Mouse (Mus musculus) heart, embryonic 15.5 days (tissue): ENCODE measurements around the gene Olfr974. TPM values are rescaled to one million over a fixed set of nuclear protein-coding genes. Genes with fewer than 3 reads are reported as not detected.
"Not testable (repeated sequence)": the region's sequence is repeated elsewhere in the genome, so short reads cannot be mapped to it uniquely, and the experiment has no call there.

Source experiments
- ATAC-seq: fragments of 200-750 bp; cut with Nextera tagmentation; replicated peaks from 2 replicates; pipeline ENCODE4 v1.8.0; 2017; ENCODE audit warnings: low read depth, moderate TSS enrichment; ENCODE audit not compliant: insufficient number of reproducible peaks, insufficient read depth, low FRiP score
- H3K27ac ChIP-seq: fragments of 300-500 bp; sonication (generic); 2 replicates; pipeline ENCODE4 v1.5.1; 2015; ENCODE audit warnings: mild to moderate bottlenecking, inconsistent platforms
- H3K27me3 ChIP-seq: fragments of 300-500 bp; sonication (generic); 2 replicates; pipeline ENCODE4 v1.6.1; 2015; ENCODE audit warnings: inconsistent platforms
- H3K36me3 ChIP-seq: fragments of 300-500 bp; sonication (generic); 2 replicates; pipeline ENCODE4 v1.6.1; 2015; ENCODE audit warnings: mild to moderate bottlenecking, inconsistent platforms
- H3K4me1 ChIP-seq: fragments of 300-500 bp; sonication (generic); replicated peaks from 2 replicates; pipeline ENCODE4 v1.6.1; 2015; ENCODE audit warnings: inconsistent platforms
- H3K4me2 ChIP-seq: fragments of 300-500 bp; sonication (generic); 2 replicates; pipeline ENCODE4 v1.6.1; 2015; ENCODE audit warnings: inconsistent platforms, mild to moderate bottlenecking, moderate library complexity
- H3K4me3 ChIP-seq: fragments of 300-500 bp; sonication (generic); 2 replicates; pipeline ENCODE4 v1.5.1; 2015; ENCODE audit warnings: mild to moderate bottlenecking, inconsistent platforms
- H3K9ac ChIP-seq: fragments of 300-500 bp; sonication (generic); 2 replicates; pipeline ENCODE4 v1.6.1; 2015; ENCODE audit warnings: mild to moderate bottlenecking, inconsistent platforms
- H3K9me3 ChIP-seq: fragments of 300-500 bp; sonication (generic); replicated peaks from 2 replicates; pipeline ENCODE4 v1.6.1; 2016; ENCODE audit warnings: inconsistent platforms
- WGBS: fragments of 180-500 bp; shearing (Covaris S2); methylation state at CpG from one replicate; pipeline ENCODE4 v1.1.7; 2015; ENCODE audit warnings: mixed read lengths; 5-methylcytosine and 5-hydroxymethylcytosine counted together
- polyA plus RNA-seq: library from polyadenylated mRNA; unstranded; fragments of >200 nt; fragmentation: Nextera tagmentation; extraction: Ambion mirVana; gene quantifications from 2 replicates; pipeline ENCODE4 v1.2.1, GENCODE M21; 2015

Gene Olfr974
- polyA plus RNA-seq = not detected in 2 replicates

- Histone ChIP-seq H3K9me3 (no peaks in the 10 kb centered on the region), H3K9ac (no peak within 1 kb of the TSS), H3K4me1 (no peaks in the 10 kb centered on the region), H3K36me3 (no peaks in the 10 kb centered on the region), H3K27ac (no peak within 1 kb of the TSS), H3K4me2 (no peak within 1 kb of the TSS), H3K27me3 (no peaks in the 10 kb centered on the region), H3K4me3 (no peak within 1 kb of the TSS)
- ATAC-seq = no peak
- 73% methylated on average over 1 of the region's 1 CpGs for WGBS
These were observed at the start of gene Olfr974 for GRCm38 (mm10) chr9:39937201-39937600. Gene Olfr974 (plus strand): TSS chr9:39937501.

DNA sequence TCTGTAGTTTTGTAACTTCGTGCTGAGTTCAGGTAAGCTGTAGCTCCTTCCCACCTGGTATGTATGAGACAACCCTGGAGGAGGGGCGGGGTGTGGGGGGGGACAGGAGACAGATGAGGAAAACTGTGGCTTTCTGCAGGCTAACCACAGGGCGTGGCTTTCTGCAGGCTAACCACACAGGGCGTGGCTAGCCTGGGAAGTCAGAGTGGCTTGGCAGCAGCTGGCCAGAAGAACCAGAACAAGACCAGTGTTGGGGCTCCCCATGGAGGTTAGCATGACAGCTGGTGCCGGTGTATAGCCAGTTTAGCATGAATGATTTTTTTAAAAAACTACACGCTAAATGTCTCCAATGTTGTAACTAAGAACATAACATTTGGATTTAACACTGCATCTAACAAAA is 32.2 kb upstream of the Olfr974 start:
- no peak for ATAC-seq
- H3K9ac ChIP-seq = no peak overlapping the region
- no peaks in the 10 kb centered on the region for H3K36me3 ChIP-seq
- H3K27ac ChIP-seq = no peak overlapping the region
- no peak overlapping the region for H3K4me3 ChIP-seq
- 69% methylated on average over 6 of the region's 6 CpGs for WGBS
- no peaks in the 10 kb centered on the region for H3K27me3 ChIP-seq
- no peaks in the 10 kb centered on the region for H3K9me3 ChIP-seq
- no peaks in the 10 kb centered on the region for H3K4me1 ChIP-seq
- no peak overlapping the region for H3K4me2 ChIP-seq

- Histone ChIP-seq H3K9ac (no peak within 1 kb of the TSS), H3K4me3 (no peak within 1 kb of the TSS), H3K9me3 (no peaks in the 10 kb centered on the region), H3K27me3 (no peaks in the 10 kb centered on the region), H3K36me3 (no peaks in the 10 kb centered on the region), H3K27ac (no peak within 1 kb of the TSS), H3K4me2 (no peak within 1 kb of the TSS), H3K4me1 (no peaks in the 10 kb centered on the region)
- ATAC-seq = no peak
- WGBS = 60% methylated on average over 2 of the region's 2 CpGs
These were observed 30.3 kb upstream of the Olfr974 start, which contains the start of gene Olfr229 for GRCm38 (mm10) chr9:39907036-39907435. Gene Olfr229 (plus strand): TSS chr9:39907336.

DNA sequence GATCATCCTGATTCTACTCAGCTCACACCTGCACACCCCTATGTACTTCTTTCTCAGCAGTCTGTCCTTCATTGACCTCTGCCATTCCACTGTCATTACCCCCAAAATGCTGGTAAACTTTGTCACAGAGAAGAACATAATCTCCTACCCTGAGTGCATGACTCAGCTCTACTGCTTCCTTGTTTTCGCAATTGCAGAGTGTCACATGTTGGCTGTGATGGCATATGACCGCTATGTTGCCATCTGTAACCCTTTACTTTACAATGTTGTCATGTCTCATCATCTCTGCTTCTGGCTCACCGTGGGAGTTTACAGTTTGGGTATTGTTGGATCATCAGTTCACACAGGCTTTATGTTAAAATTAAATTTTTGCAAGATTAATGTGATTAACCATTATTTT is 27.4 kb upstream of the Olfr974 start:
- no peaks in the 10 kb centered on the region for H3K27me3 ChIP-seq
- ATAC-seq = no peak
- no peaks in the 10 kb centered on the region for H3K36me3 ChIP-seq
- H3K4me2 ChIP-seq = no peak overlapping the region
- 65% methylated on average over 3 of the region's 3 CpGs for WGBS
- H3K9me3 ChIP-seq = no peaks in the 10 kb centered on the region
- H3K27ac ChIP-seq = no peak overlapping the region
- H3K4me1 ChIP-seq = no peaks in the 10 kb centered on the region
- no peak overlapping the region for H3K9ac ChIP-seq
- no peak overlapping the region for H3K4me3 ChIP-seq

GRCm38 (mm10) chr9:39927975-39928836 is 9.1 kb upstream of the Olfr974 start:
- WGBS = no CpG with 5 or more reads among the region's 4 CpGs
- not testable (repeated sequence) for H3K4me3 ChIP-seq, H3K9ac ChIP-seq, H3K36me3 ChIP-seq, H3K9me3 ChIP-seq, H3K27me3 ChIP-seq, ATAC-seq, H3K27ac ChIP-seq, H3K4me2 ChIP-seq, H3K4me1 ChIP-seq

DNA sequence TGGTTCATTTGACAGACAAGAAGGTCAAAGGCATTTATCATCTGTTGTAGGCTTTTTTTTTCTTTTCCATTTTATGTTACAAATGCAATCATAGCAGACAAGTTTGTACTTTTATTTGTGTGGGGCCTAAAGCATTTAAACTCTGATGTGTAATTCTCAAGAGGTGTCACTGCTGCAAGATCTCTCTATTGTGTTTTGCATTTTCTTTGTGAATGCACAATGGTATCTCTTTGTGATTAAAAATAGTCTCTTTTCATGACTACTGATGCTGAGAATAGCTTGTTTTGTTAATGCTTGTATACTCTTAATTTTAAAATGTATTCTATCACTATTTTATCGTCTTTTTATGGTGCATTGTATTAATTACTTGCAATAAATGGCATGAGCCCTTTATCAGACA is 8.5 kb upstream of the Olfr974 start:
- not testable (repeated sequence) for ATAC-seq, H3K4me1 ChIP-seq, H3K9ac ChIP-seq, H3K36me3 ChIP-seq, H3K9me3 ChIP-seq, H3K27ac ChIP-seq, H3K27me3 ChIP-seq, H3K4me2 ChIP-seq, H3K4me3 ChIP-seq
- WGBS = 59% methylated on average over 1 of the region's 1 CpGs

DNA sequence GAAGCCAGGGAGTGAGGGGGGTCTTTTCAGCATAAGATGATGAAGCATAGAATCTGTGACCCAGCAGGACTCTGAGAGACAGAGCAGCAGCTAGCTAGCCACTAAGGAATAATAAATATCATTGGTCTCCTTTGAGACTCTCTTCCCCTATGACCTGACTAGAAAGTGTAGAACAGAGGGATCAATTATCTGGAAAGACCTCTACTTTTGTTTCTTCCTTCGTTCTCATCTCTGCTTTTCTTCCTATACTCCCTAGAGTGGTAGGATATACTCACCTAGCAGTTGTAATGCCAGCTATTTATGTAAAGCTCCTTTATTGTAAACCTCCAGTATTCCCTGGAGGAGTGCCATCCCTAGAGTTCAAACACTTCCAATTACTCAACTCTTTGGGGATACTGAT is 14.6 kb downstream of the Olfr974 start, which contains the start of gene Olfr975:
Gene Olfr975 (minus strand): TSS at position 101 of the 400 bp plus-strand sequence.
- no peak for ATAC-seq
- no peaks in the 10 kb centered on the region for H3K36me3 ChIP-seq
- no peaks in the 10 kb centered on the region for H3K9me3 ChIP-seq
- no peak within 1 kb of the TSS for H3K9ac ChIP-seq
- no peaks in the 10 kb centered on the region for H3K4me1 ChIP-seq
- WGBS = 66% methylated on average over 1 of the region's 1 CpGs
- no peaks in the 10 kb centered on the region for H3K27me3 ChIP-seq
- no peak within 1 kb of the TSS for H3K27ac ChIP-seq
- no peak within 1 kb of the TSS for H3K4me3 ChIP-seq
- H3K4me2 ChIP-seq = no peak within 1 kb of the TSS

DNA sequence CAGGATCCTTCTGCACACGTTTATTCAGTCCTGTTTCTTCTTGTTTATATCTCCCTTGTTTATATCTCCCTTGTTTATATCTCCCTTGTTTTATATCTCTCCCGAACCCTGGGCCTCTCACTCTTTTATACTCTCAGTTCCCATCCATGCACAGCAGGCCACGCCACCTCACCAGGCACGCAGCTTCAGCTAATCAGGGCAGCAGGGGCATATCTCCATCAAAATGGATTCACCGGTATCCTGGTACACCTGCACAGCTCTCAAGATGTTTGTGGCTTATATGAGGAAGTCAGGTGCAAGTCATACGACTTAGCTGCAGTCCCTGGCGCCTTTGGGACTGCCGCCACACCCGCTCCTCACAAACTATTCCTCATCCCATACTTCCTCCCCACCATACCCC is 23.7 kb downstream of the Olfr974 start, which contains the start of gene Olfr976:
Gene Olfr976 (minus strand): TSS at position 101 of the 400 bp plus-strand sequence.
- not testable (repeated sequence) for H3K27ac ChIP-seq, H3K9me3 ChIP-seq, ATAC-seq, H3K27me3 ChIP-seq, H3K9ac ChIP-seq, H3K4me2 ChIP-seq, H3K4me1 ChIP-seq, H3K36me3 ChIP-seq, H3K4me3 ChIP-seq
- 75% methylated on average over 8 of the region's 9 CpGs for WGBS

DNA sequence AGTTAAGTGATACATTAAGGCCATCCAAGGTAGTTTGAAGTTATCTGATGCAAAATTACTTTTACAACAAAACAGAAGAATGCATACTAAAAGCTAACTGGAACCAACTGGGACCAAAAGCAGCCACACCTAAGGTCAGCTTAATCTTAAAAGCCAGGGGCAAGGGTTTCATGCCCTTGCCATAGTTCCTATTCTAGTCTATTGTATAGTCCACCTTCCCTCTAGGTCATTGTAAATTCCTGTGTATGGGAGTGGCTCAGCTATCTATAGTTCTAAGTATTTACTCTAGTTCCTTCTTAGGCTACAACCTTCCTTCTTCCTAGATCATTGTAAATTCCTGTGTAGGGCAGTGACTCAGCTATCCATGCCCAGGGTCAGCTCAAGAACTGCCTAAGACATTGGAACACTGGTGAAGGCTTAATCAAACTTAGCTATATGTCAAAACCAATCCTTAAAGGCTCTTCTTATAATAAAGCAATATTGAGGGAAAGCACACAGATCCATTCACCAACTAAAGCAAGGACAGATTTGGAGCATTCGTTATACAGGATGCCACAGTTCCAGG is 39.4 kb downstream of the Olfr974 start:
- not testable (repeated sequence) for H3K4me3 ChIP-seq, ATAC-seq, H3K36me3 ChIP-seq, H3K27me3 ChIP-seq, H3K27ac ChIP-seq, H3K9ac ChIP-seq, H3K4me2 ChIP-seq, H3K9me3 ChIP-seq, H3K4me1 ChIP-seq
- 82% methylated on average over 1 of the region's 1 CpGs for WGBS

- no peaks in the 10 kb centered on the region for H3K4me1 ChIP-seq
- WGBS = 79% methylated on average over 2 of the region's 2 CpGs
- no peak within 1 kb of the TSS for H3K9ac ChIP-seq
- H3K27ac ChIP-seq = no peak within 1 kb of the TSS
- H3K36me3 ChIP-seq = no peaks in the 10 kb centered on the region
- no peaks in the 10 kb centered on the region for H3K27me3 ChIP-seq
- ATAC-seq = no peak
- H3K4me3 ChIP-seq = no peak within 1 kb of the TSS
- H3K9me3 ChIP-seq = no peaks in the 10 kb centered on the region
- no peak within 1 kb of the TSS for H3K4me2 ChIP-seq
These were observed 54.5 kb downstream of the Olfr974 start, which contains the start of gene Olfr978 for GRCm38 (mm10) chr9:39991813-39992212. Gene Olfr978 (plus strand): TSS chr9:39992113.
